Mouse (Mus musculus): ENCODE measurements around the gene Plb1. TPM values are rescaled to one million over a fixed set of nuclear protein-coding genes. Genes with fewer than 3 reads are reported as not detected.

The Plb1 gene
- polyA plus RNA-seq, 1 experiment from 2014 or later = 0.05 TPM

Other genes starting within 250 kb of the Plb1 start
- gene Fosl2, start 96.9 kb upstream of the Plb1 start, polyA plus RNA-seq (2015; fragmentation: Nextera tagmentation; extraction: Ambion mirVana) = 0.70 and 0.85 TPM in 2 replicates
- gene Ppp1cb, start 226.1 kb downstream of the Plb1 start, polyA plus RNA-seq (2015; fragmentation: Nextera tagmentation; extraction: Ambion mirVana) = 178 and 187 TPM in 2 replicates

Data from hindbrain, embryonic 16.5 days (tissue).